Mouse (Mus musculus) spleen, adult 12 weeks (tissue): Measurements from ENCODE around the gene Skap1.

ENCODE experiments used
- DNase-seq: peaks from one replicate; pipeline ENCODE4 v3.0.0; 2022; ENCODE audit warnings: low spot score

The Skap1 gene

DNA sequence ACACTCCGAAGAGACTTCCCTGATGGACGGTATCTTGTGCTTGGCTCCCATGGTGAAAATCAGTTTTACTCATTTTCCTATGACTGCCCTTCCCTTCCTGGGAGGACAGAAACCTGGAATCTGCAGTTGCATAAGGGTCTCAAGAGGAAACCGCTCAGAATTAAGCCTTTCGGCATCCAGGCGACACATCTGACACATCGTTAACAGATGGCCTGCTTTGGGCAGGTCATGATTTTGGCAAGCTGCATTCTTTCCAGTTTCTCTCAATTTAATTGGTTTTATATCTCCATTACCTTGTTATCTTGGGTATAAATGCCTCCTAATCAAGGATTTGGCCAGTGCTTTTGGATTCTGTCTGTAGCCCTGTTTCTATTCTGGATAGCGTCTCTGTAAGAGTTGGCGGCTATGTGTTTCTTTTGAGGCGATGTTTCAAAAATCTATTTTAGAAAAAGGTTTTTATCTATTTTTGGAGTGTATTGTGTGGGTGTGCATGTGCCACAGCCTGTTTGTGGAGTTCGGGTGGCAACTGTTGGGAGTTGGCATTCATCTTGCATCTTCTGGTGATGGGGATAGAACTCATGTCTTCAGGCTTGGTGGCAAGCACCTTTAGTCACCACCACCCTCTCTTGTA lies 1.1 kb downstream of the Skap1 start:
- no peak for DNase-seq

DNA sequence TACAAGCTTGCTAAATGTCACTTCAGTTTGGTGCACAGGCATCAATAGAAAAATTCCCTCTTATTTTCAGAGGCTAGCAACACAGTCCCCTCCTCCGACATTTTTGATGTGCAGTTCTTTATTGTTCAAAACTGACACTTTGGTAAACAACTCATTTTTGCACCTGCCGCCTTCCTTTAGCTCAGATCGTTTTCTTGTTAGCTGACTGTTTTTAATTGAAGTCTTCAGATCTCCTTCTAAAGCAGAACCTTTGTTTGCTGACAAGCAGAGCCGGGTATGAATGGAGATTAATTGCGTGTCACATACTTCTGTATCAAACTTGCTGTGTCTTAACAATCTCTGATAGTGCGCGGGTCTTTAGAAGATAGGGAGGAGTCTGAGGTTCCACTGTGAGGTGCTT lies 2.0 kb downstream of the Skap1 start:
- no peak for DNase-seq

DNA sequence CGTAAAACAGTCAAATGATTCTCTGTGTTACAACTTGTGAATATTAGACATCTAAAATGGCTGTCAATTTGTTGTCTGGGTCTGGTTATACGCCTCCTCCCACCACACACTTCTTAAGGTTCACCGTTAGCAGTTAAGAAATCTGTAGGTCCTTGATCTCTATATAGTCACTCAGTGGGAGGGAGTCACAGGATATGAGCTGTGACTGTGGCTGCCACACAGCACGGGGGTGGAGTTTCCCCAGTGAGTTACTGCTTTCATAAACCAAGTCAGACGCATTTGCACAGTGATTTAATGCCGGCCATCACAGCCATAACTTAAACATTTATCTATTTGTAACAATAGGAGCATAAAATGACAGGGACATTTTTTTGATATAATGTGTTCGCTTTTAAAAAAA lies 2.6 kb downstream of the Skap1 start:
- no peak for DNase-seq

DNA sequence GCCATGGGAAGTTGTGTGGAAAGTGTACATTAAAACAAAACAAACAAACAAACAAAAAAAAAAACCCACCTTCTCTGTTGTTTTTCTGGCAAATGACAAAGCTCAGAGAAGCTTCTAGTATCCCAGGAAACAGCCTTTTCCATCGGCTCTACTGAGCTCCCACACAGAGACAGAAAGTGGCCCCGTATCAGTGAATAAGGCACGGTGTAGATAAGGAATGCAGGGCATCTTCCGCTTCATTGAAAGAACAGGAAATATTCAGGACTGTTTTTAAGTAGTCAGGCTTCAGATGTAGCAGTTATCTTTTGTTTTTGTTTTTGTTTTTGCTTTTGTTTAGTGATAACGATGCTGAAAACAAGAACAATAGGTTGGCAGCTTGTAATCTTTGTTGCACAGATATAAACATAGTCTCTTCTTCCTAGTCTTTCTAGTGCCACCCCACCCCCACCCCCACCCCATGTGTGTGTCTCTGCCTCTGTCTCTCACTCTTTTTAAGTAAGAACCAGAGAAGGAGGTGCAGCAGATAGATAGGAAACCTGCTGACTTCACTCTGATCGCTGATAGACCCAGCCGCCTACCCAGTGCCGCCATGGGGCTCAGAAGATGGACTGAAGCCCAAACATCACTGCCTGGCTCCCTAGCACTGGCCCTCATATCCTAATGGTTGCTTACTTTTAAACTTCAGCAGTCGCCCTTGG lies 3.8 kb downstream of the Skap1 start:
- DNase-seq: no peak

DNA sequence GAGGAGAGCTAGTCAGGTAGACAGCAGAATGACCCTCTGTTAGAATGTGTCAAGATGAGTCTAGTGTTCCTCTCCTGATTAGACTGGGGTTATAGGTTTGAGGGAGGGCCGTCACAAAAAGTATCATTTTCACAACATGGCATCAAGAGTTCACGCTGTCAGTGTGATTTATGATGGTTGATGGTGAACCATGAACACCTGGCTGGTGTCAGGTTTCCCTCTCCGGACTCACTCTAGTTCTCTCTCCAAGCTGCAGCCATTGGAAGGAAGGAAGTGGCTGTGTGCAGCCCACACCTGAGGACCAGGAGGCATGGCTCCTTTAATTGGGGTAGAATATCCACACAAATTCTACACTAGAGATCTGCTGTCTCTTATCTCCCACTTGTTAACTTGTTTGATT lies 18.3 kb downstream of the Skap1 start:
- no peak for DNase-seq

DNA sequence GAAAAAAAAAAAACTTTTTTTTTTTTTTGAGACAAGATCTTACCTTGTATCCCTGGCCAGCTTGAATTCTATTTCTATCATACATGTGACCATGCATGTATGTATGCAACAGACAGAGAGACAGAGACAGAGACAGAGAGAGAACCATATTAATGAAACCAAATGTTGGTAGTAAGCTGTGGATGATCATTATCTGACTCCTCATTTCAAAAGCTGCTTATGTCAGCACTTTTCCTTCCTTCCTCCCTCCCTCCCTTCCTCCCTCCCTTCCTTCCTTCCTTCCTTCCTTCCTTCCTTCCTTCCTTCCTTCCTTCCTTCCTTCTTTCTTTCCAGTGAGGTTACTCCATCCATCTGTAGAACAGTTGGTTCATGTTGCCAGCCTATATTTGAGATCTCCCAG lies 18.8 kb downstream of the Skap1 start:
- DNase-seq: no peak

DNA sequence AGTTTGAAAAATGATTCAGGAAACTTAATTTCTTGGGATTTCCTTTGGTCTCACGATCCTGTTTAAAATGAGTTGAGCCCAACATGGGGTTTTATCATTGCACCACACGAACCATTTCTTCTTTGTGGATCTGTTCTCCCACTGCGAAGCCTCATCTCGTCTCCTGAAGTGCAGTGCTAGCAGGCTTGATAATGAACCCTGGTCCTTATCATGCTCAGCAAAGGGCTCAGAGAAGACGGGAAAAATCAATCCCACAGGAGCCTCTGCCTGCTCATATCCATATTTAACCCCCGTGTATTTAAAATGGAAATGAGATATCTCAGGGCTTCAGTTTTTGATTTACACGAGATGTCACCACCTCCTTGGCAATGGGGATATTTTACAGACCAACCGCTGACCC lies 34.1 kb downstream of the Skap1 start:
- no peak for DNase-seq

DNA sequence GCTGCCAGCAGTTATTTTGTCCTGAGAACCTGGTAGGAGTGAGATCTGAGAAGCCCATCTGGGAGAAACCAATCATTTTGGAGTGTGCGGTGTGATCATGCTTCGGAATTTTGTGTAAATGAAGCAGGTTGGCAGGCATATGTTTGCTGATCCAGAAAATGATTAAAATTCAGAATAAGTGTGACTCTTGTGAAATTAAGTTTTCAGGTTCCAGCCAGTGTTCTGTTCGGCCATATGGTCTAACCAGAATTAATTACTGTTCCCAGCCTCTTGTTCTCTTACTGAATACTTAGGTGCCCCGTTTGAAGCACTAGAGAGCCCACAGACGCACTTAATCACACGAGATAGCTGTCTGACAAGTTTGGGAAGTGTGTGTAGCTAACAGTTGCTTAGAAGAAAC lies 36.6 kb downstream of the Skap1 start:
- no peak for DNase-seq

DNA sequence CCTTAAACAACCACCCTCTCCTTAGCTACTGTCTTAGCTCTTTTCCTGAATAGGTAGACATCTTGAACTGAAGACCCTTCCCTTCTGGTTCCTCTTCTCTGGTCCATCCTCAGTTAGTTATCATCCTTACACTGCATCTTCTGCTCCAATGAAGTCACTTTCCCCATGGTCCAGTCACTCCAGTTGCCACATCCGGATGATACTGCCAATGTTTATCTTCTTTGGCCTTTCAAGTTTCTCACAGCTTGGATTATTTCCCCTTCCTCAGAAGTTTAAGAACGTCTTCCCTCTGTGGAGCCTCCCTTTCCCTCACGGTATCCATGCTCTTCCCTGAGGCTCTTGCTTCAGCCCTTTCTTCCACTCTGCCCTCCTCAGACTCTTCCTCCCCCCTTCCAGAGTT lies 38.6 kb downstream of the Skap1 start:
- no peak for DNase-seq

DNA sequence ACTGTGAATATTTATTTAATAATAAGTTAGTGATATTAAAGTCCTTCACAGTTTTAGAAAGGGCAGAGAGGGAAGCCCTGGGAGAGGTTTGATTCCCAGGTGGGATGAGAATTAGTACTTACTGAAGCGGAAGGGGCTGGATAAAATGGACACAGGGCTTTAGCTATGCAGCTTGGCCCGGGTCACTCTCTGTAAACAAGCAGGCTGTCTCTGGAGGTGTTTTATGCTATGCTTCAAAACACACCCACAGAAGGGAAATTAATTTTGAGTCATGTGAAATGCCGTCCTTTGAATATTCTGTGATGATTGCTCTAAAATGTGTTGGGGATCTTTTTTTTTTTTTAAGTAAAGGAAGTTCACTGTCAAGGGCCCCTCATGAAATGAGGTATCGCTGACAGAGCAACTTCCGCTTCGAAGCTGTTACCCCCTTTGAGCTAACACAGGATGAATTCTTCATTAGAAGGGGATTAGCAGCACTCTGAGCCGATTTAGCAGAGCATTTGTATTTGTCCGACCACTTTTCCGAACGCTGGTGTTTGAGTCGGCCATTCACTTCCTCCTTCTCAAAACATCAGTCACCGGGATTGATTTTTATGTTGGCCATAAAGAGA lies 40.2 kb downstream of the Skap1 start:
- DNase-seq: no peak

DNA sequence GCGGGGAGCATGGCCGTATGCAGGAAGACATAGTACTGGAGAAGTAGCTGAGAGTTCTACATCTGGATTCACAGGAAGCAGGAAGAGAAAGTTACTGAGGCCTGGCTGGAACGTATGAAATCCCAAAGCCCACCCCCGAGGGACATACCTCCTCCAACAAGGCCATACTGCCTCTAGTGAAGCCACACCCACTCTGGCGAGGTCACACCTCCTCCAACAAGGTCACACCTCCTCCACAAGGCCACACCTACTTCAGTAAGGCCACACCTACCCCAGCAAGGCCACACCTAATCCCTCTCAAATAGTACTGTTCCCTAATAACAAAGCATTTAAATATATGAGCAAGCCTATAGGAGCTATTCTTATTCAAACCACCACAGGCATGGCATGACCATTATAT lies 41.4 kb downstream of the Skap1 start:
- no peak for DNase-seq

DNA sequence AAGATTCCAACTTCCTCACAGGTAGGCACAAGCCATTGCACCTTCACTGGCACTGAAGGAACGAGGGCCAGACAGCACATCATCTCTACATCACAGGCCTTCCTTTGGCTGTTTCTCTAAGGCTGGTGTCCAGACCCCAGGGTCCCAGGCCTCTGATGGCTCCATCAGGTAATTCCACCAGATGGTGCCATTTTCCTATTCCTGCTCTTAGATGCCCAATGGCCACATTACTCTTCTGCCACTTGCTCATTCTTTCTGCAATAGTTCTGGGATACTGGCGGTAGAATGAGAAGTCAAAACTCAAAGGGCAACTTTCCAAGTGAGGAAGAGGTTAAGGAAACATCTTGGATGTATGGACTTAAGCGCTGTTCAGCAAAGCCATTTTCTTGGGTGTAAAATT lies 50.8 kb downstream of the Skap1 start:
- DNase-seq: no peak

DNA sequence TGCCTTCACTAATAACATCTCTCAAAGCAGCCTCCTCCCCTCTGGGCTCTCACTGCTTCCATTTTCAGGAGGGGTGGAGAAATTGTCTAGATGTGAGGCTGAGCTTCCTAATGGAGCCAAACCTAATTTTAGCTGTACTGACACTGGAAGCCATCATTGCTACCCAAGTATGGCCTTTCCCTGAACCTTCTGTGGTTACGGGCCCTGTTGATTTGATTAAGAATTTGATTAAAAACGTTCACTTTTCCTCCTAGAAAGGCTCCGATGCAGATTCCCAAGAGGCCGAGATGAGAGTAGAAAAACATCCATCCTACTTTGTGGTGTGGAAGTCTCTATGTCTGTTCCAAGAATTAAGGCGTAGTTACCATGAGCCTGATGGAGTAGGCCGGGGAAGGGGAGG lies 60.1 kb downstream of the Skap1 start:
- no peak for DNase-seq

DNA sequence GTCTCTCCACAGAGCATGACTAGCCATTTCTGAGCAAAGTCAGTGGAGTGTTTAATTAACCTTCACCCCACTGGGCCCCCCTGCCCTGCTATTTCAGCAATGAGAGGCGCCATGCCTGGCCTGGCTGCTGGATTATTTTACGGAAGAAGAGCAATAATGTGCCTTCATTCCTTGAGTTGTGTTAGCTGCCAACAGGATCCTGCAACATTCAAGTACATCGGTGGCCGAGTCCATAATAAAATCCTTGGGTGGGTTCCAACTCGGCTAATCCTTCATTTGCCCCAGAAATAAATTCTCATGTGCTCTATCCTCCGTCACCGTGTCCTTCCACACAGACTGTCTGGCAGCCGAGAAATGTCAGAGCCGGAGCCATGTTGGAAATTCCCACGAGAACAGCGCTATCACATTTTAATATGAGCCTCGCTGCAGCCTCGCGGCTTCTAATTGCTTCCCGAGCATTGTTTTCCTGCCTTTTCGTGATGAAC lies 61.8 kb downstream of the Skap1 start:
- DNase-seq: no peak

DNA sequence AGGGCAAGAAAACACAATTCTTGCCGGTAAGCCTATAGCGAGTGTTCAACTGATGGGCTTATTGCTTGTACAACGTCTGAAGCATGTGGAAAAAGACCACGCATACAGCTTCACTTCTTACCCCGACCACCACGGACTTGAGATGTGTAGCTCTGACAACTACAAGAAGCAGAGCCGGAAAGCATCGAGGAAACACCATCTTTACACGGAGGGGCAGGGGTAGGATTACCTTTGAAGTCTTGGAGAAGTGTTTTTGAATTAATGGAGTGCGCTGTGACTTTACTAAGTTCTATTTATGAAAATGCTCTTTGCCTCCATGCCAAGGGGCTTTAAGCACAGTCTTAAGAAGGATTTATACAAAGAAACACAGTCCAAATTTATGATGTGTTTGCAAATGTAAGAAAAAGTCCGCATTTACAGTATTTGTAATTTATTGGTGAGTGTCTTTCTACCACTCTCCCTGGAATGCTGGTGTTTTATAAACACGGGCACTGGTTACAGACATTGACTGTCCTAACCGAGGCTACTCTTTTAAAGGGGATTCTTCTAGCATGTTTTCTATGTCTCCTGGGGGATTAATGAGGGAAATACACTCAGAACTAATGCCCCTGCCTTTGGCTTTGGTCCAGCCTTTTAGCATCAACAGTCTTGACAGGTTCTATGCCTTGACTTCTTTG lies 67.5 kb downstream of the Skap1 start:
- DNase-seq: no peak

DNA sequence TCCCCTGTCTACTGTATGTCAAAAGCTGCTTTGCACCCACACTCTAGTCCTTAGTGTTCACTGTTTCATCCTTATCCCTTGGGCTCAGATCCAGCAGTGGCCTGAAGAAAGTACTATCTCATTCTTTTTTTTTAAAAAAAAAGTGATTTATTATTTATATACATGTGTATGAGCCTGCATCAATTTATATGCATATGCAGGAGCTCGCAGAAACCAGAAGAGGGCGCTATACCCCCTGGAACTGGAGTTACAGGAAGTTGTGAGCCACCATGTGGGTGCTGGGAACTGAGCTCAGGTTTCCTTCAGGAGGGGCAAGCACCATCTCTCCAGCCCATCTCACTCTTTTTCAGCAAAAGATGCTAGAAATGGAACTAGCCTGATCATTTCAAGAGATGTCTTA lies 70.1 kb downstream of the Skap1 start:
- no peak for DNase-seq

DNA sequence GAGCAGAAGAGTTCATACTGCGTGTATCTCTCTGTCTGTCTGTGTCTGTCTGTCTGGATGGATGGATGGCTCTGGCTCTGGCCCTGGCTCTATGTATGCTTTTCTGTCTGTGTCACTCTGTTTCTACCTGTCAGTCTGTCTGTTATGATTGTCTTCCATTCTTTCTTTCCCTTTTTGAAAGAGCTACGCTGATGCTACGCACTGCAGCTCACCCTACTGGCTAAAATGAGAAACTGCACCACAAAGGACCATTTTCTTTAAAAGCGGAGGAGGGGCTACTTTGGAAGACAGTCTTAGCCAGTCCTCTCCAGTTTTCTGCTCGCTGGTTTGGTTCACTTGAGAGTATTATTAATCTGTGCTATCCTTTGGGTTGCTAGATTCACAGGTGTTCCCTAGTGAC lies 71.8 kb downstream of the Skap1 start:
- no peak for DNase-seq

DNA sequence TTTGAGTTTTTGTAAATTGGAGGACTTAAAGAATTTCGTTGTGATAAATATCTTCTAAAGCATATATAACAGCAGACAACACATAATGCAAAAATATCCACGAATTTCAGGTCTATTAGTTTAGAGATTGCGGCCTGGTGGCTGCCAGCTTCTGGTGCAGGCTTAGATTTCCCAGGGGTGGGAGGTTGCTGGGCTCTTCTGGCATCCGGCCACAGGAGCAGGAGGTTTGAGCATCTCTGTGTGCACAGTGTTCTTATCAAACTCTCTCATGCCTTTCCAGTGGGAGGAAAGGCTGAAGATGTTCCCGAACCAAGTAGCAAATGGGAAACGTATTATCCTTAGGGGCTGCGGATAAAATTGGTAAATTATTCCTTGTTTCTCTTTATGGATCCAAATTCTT lies 77.6 kb downstream of the Skap1 start:
- DNase-seq: no peak

DNA sequence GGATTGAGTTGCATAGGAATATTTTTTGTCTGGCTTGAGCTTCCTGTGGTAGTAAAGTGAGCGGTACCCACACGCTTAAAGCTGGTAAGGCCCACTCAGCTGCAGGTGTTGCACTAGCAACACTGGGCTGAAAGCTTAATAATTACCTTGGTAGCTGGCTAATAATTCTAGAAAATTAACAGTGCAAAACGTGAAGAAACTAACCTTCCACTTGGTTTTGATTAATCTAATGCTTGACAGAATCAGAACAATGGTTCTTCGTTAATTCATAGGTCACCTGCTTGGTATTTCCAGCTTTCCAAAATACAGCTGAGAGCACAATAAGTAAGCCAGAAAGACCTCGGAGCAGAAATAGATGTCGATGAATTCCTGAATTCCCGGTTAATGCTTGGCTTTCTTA lies 78.2 kb downstream of the Skap1 start:
- DNase-seq: no peak

DNA sequence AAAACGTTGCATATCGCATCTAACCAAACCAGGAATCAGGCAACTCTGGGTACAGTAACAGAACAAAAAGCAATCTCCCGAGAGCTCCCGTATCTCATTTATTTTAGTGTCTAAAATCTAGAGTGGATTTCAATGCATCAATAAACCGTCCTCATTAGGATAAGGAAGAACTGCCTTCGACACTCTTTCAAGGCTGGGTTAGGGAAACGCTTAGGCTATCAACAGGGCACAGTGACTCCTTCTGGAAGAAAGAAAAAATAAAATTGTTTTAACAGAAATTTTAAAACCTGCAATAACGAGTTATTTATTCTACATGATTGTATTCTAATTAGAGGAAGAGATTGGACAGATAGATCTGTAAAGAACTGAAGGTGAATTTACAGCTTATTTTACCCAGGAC lies 82.0 kb downstream of the Skap1 start:
- no peak for DNase-seq

DNA sequence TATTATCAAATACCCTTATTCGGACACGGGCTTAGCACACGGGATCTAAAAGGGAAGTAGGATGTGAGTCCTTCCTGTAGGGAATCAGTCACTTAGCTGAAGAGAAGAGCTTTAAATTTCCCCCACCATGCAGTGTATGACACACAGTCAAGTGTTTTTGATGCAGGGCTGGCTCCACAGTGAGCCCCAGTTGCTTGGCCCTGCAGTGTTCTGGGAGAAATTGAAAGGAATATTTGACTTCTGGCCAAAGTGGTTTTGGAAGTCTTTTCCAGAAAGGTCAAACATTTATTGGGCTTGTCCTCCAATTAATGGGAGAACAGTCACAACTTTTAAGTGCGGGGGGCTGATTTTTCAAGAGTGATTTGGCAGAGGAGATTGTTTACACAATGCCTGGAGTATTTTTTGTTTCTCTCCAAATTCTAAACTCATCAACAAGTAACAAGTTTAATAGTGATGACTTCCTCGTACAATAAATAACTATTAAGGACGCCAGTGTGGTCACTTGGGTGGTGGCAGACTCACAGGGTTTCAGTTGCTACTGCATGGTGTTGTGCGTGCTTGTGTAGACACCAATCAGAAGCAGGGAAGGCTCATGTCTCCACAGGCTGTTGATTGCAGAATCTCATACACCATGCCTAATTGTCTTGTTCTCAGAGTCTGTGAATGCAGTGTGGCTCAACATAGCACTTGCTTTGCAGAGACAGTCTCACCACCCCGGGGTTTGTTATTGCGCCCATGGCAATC lies 86.7 kb downstream of the Skap1 start:
- DNase-seq: no peak

DNA sequence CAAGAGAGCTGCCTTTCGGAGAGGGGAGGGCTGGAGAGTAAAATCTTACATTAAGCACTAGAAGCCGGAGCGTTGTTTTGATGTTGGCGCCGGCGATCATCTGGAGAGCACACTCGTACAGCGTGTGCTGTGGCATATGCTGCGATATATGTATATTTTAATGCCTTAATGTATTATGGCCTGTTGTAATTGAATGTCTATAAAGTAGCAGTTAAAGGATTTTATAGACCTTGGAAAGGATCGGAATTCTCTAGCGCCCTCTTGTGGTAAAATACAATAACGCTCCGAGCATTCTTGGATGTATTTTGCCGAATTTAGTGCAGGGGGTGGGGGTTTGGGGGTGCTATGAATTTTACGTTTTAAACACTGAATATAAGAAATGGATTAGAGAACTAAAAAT lies 88.7 kb downstream of the Skap1 start:
- DNase-seq: no peak
